Mouse (Mus musculus) thymus, postnatal 36 days (tissue): ENCODE results near the gene Ccdc88c.

Source experiments
- DNase-seq, 2 experiments: peaks; one replicate each; pipeline ENCODE4 v3.0.0; 2022; ENCODE audit warnings: mixed read lengths in 2 of 2

The Ccdc88c gene

DNA sequence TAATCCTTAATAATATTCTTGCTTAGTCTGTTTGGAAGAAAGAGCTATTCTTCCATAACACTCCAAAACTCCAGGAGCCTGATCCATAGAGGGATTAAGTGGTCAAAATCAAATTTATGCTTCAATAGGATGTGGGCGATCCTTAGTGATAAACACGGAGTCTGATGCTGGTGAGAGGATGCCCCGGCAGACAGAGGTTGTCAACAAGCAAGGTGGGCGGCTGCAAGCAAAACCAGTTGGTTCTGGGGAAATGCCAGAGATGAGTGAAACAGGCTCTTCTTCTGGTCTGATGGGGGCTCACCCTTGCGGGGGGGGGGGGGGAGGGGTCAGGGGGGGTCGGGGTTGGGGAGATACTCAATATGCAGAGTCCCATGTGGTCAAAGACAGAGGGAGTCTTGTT is 152.9 kb downstream of the Ccdc88c start:
- no peak for DNase-seq

DNA sequence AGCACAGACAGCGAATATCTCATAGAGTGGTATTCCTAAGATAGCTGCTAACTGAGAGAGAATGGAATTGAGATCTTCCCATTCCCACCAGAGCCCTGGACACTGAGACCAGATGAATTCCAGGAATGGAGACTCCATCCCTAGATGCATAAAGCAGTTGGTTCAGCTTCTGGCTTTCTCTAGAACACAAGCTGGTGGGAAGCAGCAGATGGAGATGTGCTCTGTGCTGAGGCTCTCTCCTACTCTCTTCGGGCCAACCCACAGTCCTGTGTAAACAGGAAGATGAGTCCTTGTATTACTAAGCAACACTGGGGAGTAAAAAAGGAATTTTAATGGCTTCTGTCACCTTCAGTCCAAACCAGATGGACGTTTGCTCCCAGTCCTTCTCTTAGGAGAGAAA is 153.3 kb downstream of the Ccdc88c start:
- no peak for DNase-seq

- DNase-seq: no peak
These were observed 155.2 kb downstream of the Ccdc88c start for GRCm38 (mm10) chr12:100873612-100874011.

DNA sequence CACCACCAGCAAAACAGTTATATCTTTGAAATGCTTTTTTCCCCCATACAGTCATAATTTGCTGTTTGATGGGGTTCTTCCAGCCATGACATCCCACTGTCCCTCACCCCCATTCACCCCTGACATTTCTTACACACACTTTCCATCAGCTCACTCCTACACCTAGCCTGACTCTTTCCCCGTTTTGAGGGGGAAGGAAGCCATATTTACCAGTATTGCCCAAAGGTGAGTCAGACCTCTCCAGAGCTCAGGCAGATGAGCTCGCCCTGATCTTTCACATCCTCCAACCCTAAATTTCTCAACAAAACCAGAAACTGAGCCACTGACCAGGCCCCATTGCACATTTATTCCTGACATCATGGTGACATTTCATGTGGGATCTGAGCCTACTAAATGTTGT is 157.0 kb downstream of the Ccdc88c start:
- no peak for DNase-seq

GRCm38 (mm10) chr12:100871234-100871633 is 157.6 kb downstream of the Ccdc88c start:
- no peak for DNase-seq

DNA sequence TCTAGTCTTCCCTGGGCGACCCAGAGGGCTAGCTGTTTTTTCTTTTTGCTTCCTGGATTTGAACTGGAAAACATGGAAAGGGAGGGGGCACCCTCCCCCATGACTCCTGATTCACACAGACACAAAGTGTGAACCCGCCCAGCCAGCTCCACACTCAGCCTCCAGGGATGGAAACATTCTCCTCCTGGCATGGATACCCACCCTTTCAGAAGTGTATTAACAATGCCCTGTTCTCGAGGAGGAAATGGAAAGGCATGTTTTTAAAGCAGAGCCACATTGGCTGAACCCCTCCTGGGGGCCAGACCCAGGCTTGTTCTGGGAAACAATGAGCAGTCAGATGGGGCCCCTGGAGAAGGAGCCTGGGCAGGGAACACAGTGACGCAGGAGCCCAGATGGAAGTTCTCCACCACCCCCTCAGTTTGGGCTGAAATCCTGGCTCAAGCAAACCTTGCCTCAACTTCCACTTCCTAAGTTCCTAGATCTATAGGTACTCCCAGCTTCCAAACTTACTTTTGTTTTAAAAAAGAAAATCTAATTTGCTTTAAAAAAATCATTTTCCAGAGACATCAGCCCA is 160.7 kb downstream of the Ccdc88c start:
- DNase-seq: no peak

- no peak for DNase-seq
These were observed 161.8 kb downstream of the Ccdc88c start for GRCm38 (mm10) chr12:100867097-100867496.

- DNase-seq: no peak
These were observed 163.3 kb downstream of the Ccdc88c start for GRCm38 (mm10) chr12:100865509-100866078.

- DNase-seq: no peak
These were observed 163.8 kb downstream of the Ccdc88c start for GRCm38 (mm10) chr12:100865072-100865471.

DNA sequence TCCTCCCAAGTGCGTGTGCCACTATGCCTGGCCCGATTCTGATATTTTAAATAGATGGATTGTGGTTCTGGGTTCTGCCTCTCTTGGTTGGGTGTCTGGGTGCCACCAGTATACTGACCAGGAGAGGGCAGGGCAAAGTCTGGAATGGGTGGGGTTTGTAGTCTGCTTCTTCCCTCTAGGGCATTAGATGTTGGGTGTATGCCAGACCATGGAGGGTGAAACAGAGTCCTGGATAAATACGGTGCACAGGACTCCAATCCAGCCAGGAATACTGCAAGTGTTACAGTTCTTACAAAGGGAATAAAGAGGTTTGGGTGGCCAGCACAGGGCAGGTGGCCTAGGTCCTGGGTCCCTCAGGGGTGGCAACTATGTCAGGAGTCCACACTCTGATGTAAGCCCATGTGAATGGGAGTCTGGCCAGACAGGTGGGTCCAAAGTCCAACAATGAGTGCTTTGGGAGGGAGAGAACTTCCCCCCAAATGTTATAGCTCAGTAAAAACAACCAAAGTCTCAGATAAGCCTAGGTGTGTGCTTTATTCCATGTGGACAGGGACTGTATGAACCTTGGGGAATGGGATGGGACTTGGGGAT is 165.9 kb downstream of the Ccdc88c start:
- DNase-seq: no peak

GRCm38 (mm10) chr12:100862272-100862671 is 166.6 kb downstream of the Ccdc88c start:
- DNase-seq: no peak
